Mouse (Mus musculus) G1E (cell line): Measurements from ENCODE around the gene Tmem223.

Experiments used
- CTCF ChIP-seq: IDR thresholded peaks from 2 replicates; pipeline ENCODE4 v1.5.1; 2012; ENCODE audit warnings: low read depth, low read length, inconsistent platforms, mixed read lengths
- GATA1 ChIP-seq: IDR thresholded peaks from 2 replicates; pipeline ENCODE4 v1.6.1; 2012; ENCODE audit warnings: borderline replicate concordance, low read length, inconsistent platforms, mixed read lengths
- POLR2AphosphoS5 ChIP-seq: IDR thresholded peaks from 2 replicates; pipeline ENCODE4 v1.6.1; 2012; ENCODE audit warnings: low read depth, low read length, inconsistent platforms; ENCODE audit not compliant: insufficient replicate concordance
- TAL1 ChIP-seq: conservative IDR thresholded peaks from 2 replicates; pipeline ENCODE4 v1.6.1; 2012; ENCODE audit warnings: low read depth, low read length, inconsistent platforms, mixed read lengths

DNA sequence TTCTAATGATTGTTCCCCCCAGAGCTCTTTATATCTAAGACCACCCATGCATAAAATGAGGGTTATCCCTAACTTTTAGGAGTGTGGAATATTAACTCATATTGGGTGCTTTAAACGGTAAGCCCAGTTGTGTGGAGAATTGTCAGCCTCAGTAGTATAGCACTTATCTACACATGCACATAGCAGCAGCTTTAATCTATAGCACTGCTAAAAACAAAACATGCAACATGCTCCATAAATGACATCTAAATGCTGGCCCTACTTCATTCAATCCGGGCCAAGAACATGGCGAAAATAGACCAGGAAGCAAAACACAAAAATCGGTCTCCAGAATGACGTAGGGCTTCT is 48.3 kb upstream of the Tmem223 start:
- no peak for TF ChIP-seq CTCF
- TF ChIP-seq POLR2AphosphoS5: no peak
- no peak for TF ChIP-seq TAL1
- no peak for TF ChIP-seq GATA1
